Mouse (Mus musculus) left cerebral cortex, adult 11 months (tissue): ENCODE results near the gene Zfp609.

Experiments
- DNase-seq: peaks from one replicate; pipeline ENCODE4 v3.0.0; 2022; ENCODE audit warnings: low spot score

Gene Zfp609

GRCm38 (mm10) chr9:65759992-65760391 lies 67.4 kb downstream of the Zfp609 start:
- no peak for DNase-seq

- no peak for DNase-seq
These were observed 68.1 kb downstream of the Zfp609 start for GRCm38 (mm10) chr9:65759256-65759655.

GRCm38 (mm10) chr9:65757826-65758225 lies 69.5 kb downstream of the Zfp609 start:
- no peak for DNase-seq

DNA sequence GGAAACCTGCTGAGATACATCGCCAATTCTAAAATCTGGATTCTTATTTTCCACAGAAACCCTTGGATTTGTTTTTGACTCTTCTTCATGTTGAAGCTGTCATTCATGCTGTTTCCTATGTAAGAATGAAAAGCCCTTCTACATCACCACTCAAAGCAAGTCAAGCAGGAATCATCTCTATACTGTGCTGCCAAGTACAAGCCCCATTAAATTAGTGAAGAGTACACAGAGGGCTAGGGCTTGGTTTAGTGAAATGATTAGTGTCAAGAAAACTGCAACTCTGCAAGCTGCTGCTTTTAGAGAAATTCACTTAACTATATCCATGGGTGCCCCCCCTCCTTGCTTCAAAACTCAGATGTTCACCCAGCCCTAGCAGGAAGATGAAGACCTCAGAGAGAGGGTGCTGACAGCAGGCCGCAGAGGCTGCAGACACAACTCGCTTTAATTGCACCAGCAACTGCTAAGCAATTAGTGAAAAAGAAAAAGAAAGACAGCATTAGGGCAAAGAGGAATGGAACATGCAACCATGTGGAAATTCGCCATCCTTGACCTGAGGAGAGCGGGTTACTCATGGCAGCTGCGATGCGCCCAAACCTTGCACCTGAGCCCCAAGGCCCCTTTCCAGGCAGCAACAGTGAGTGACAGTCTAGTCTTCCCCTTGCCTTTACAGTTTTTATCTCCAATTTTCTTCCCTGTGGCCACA lies 71.5 kb downstream of the Zfp609 start:
- DNase-seq, result no peak

- no peak for DNase-seq
These were observed 72.2 kb downstream of the Zfp609 start for GRCm38 (mm10) chr9:65755164-65755563.

DNA sequence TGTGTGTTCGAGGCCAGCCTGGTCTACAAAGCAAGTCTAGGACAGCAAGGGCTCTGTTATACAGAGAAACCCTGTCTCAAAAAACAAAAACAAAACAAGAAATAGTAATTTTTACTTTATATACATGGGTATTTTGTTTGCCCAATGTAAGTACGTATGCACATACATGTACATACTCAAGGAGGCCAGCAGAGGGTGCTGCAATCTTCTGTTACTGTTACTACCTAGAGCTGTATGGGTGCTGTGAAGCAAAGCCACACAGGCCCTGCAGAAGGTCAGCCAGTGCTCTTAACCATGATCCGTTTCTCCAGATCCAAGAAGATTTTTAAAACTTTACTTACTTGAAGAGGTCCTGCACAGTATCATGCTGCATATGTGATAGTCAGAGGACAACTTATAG lies 74.7 kb downstream of the Zfp609 start:
- no peak for DNase-seq

DNA sequence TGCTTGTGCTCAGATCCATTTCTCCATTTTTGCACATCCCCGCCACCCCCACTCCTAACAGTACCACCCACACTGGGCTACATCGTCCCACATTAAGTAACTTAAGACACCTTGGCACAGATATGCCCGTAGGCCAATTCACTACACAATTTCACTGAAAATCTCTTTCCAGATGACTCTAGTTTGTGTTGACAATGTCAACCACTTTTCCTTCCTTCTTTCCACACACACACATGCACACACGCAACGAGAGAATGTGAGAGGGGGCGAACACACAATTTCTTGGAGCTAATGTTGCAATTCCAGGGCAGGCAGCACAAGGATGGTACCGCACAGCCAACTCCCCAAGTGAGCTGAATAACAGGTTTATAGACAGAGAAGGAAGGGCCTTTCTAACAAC lies 75.5 kb downstream of the Zfp609 start:
- DNase-seq, result no peak

- DNase-seq, result no peak
These were observed 79.3 kb downstream of the Zfp609 start for GRCm38 (mm10) chr9:65748102-65748501.

DNA sequence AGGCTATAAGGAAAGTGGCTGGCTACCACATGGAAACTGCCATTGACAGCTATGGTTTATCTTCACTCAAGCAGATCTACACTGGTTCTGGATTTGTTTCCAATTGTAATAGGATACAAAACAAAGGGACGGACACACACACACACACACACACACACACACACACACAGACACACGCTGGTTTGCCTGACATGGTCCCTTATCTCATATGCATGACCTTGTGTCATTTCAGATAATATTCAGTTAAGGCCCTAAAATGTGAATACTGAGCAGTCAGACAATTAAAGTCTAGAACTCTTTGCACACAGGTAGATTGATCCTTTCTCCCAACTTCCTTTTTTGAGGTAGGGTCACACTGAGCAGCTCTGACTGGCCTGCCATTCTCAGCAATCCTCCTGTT lies 80.9 kb downstream of the Zfp609 start:
- DNase-seq, result no peak

DNA sequence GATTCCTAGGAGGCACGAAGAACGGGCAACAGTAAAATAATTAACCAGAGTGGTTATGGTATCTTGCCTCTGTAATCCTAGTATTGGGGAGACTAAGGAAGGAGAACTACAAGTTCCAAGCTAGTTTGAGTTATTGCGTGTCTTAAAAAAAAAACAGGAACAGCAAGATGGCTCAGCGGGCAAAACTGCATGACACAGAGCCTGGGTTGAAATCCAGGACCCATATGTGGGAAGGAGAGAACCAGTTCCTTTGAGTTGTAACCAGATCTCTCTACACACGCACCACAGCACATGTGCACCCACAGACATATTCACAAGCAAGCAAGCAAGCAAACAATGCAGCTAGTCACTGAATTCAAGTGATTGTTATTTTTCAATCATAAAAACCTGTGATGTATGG lies 81.9 kb downstream of the Zfp609 start:
- no peak for DNase-seq

- peak; percentile 61 for DNase-seq
These were observed 82.9 kb downstream of the Zfp609 start for GRCm38 (mm10) chr9:65744171-65745082.

- no peak for DNase-seq
These were observed 83.6 kb downstream of the Zfp609 start for GRCm38 (mm10) chr9:65743809-65744170.

- no peak for DNase-seq
These were observed 84.0 kb downstream of the Zfp609 start for GRCm38 (mm10) chr9:65743322-65743721.

GRCm38 (mm10) chr9:65742777-65743176 lies 84.6 kb downstream of the Zfp609 start:
- DNase-seq, result no peak

DNA sequence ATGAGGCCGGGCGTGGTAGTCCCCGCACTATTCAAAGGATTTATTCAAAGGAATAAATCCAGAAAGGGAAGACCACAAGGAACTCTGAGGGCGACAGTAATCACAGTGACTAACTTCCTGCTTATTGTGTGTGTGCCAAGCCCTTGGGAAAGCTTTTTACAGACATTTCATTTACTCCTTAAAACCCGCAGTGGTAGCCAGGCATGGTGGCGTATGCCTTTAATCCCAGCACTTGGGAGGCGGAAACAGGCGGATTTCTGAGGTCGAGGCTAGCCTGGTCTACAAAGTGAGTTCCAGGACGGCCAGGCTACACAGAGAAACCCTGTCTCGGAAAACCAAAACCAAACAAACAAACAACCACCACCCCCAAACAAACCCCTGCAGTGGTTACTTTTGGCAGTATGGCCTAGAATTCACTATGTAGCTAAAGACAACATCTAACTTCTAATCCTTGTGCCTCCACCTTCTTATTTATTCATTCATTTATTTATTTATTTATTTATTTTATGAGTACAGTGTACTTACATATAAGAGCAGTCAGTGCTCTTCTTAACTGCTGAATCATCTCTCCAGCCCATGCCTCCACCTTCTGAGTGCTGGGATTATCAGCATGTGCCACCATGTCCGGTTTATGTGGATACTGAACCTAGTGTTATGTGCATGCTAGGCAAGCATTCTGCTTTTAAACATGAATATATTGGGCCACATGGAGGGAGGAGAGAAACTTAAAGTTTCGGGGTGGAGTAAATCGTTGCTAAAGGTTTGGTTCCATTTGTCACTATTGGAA lies 86.1 kb downstream of the Zfp609 start:
- DNase-seq, result no peak

- no peak for DNase-seq
These were observed 92.4 kb downstream of the Zfp609 start for GRCm38 (mm10) chr9:65734931-65735330.

GRCm38 (mm10) chr9:65728588-65728987 lies 98.8 kb downstream of the Zfp609 start:
- no peak for DNase-seq

DNA sequence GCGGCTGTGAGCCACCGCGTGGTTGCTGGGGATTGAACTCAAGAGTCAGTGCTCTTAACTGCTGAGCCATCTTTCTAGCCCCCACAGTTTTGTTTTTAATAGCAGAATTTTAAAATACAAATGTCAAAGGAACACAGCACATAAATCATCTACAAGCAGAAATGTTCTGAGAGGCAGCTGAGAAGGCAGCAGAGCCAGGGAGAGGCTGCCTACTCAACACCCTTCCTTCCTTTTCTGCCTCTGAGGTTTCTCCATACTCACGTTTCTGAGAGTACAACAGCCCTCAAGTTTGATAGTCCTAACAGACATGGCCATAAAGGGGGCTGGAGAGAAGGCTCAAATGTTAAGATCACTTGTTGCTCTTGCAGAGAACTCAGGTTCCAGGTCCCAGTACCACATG lies 99.9 kb downstream of the Zfp609 start:
- DNase-seq, result no peak

- no peak for DNase-seq
These were observed 100.9 kb downstream of the Zfp609 start for GRCm38 (mm10) chr9:65726431-65726830.

DNA sequence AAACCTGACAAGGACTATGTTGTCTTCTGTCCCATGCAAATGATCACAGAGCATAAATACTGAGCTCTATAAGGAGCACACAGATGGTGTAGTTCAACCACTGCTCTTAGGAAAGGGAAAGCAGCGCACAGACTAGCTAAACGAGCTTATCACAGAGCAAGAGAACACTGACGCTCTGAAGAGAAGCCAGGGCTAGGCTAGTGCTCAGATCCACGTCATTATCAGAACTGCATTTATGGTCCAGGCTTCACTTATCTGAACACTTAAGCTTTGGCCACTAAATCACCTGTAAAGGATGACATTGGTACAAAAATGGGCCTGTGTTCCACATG lies 102.1 kb downstream of the Zfp609 start:
- DNase-seq, result no peak

- DNase-seq, result no peak
These were observed 102.7 kb downstream of the Zfp609 start for GRCm38 (mm10) chr9:65724471-65725290.

DNA sequence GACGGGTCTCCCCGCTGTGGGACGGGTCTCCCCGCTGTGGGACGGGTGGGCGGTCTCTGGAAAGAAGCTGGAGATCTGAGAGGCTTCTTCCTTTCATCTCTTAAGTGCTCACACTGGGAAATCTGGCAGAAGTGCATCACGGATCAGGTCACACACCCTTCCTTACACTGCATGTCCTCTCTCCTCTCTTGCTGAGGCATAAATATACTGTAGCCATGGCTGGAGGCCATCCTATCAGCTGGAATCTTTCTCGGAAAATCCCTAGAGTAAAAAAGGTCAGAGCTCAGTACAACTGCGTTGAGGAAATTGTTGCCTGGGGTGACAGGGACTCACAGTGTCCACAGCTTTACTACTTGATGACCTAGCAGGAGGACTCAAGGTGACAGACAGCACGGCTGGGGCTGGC lies 106.2 kb downstream of the Zfp609 start:
- DNase-seq, result no peak
